Comparison of ENCODE assay signal across 13 mouse cellular contexts in genomic region chr4:48197925-48198324, GRCm38 (mm10).
DNase-seq lines count a peak whose midpoint lies in the region; ATAC-seq and TF ChIP-seq lines count a peak whose summit lies in the region.
"Had no signal": no experiment of that assay in that cellular context is flagged by ENCODE, and none has a peak within 500 bp of the region (broad histone marks: within the 10 kb centered on the region; RNA-seq: fewer than 3 reads in every experiment).

No protein-coding gene starts in this region.

- no peaks in the 10 kb centered on the region for H3K27me3 ChIP-seq in kidney, postnatal 0 days (ENCODE audit: insufficient read depth, low read length)
- H3K27me3 ChIP-seq: hindbrain, embryonic 13.5 days had no signal

- H3K36me3 ChIP-seq in kidney, postnatal 0 days (ENCODE audit: insufficient read depth, low read length), result 0 out of 2 replicates have a peak, but pooled peaks cover 9% of the 10 kb centered on the region

- no peak overlapping the region for H3K4me3 ChIP-seq in kidney, postnatal 0 days (replicated peaks; ENCODE audit: low read depth, low read length)
- H3K4me3 ChIP-seq: hindbrain, embryonic 13.5 days had no signal

- ATAC-seq in kidney, postnatal 0 days (replicated peaks; ENCODE audit: low FRiP score, low read depth), result no peak
- ATAC-seq: forebrain, embryonic 16.5 days had no signal

- peak; percentile 54 for TF ChIP-seq CTCF in kidney, postnatal 0 days (IDR thresholded peaks at IDR 0.05; ENCODE audit: low read depth)

- no peak overlapping the region for H3K9ac ChIP-seq in kidney, postnatal 0 days (ENCODE audit: low read depth, low read length)
- H3K9ac ChIP-seq: hindbrain, embryonic 13.5 days had no signal

- H3K4me2 ChIP-seq in kidney, postnatal 0 days (ENCODE audit: low read length), result no peak overlapping the region
- H3K4me2 ChIP-seq: hindbrain, embryonic 13.5 days had no signal

- H3K4me1 ChIP-seq in kidney, postnatal 0 days (replicated peaks; ENCODE audit: insufficient read depth, low read length), result no peaks in the 10 kb centered on the region
- H3K4me1 ChIP-seq: hindbrain, embryonic 13.5 days had no signal

- no peak overlapping the region for H3K27ac ChIP-seq in kidney, postnatal 0 days
- H3K27ac ChIP-seq: hindbrain, embryonic 13.5 days had no signal

- DNase-seq in kidney, postnatal 0 days (ENCODE audit: low spot score), result no peak
- DNase-seq in kidney, adult 11 months, result no peak
- peak; percentile 9 for DNase-seq in thymus, postnatal 14 days
- DNase-seq in thymus, postnatal 36 days, result no peak
- DNase-seq in T-cell, adult 2 months (ENCODE audit: low spot score), result peak; percentile 3
- no peak for DNase-seq in ovary, postnatal 14 days (ENCODE audit: low spot score)
- DNase-seq in frontal cortex, postnatal 10 days (ENCODE audit: low spot score in 2 of 2), result no peak
- DNase-seq: cerebellum, adult 11-12 months; embryo, embryonic 11 days; gastrocnemius, postnatal 25 days; thymus, adult 2 months had no signal

- no peaks in the 10 kb centered on the region for H3K9me3 ChIP-seq in kidney, postnatal 0 days (replicated peaks; ENCODE audit: low read length)
- H3K9me3 ChIP-seq: hindbrain, embryonic 13.5 days had no signal

- WGBS in kidney, postnatal 0 days, result 88% methylated on average over 3 of the region's 3 CpGs

Comparison
In these comparisons a context has a peak if more than half of its experiments do, and no peak if none do; other contexts are left out.
1. DNase-seq: peak in thymus, postnatal 14 days (single experiment) and T-cell, adult 2 months (single experiment); none in kidney, postnatal 0 days (single experiment), kidney, adult 11 months (single experiment), thymus, postnatal 36 days (0 of 2), ovary, postnatal 14 days (single experiment) and frontal cortex, postnatal 10 days (0 of 2).